Mouse (Mus musculus) liver, embryonic 14.5 days (tissue): ENCODE measurements at regions not wholly inside any gene's neighbourhood (a gene's known extent, or its start where the extent isn't known, plus 50 kb on each side); places are given as distances from the start of the nearest gene placed in this dataset.

Experiments
- CTCF ChIP-seq: IDR thresholded peaks from 2 replicates; pipeline ENCODE4 v1.5.1; 2016; ENCODE audit warnings: antibody characterized with exemption, low read depth, control low read depth
- EP300 ChIP-seq: IDR thresholded peaks from 2 replicates; pipeline ENCODE4 v1.6.1; 2016; ENCODE audit warnings: antibody characterized with exemption, low read depth

DNA sequence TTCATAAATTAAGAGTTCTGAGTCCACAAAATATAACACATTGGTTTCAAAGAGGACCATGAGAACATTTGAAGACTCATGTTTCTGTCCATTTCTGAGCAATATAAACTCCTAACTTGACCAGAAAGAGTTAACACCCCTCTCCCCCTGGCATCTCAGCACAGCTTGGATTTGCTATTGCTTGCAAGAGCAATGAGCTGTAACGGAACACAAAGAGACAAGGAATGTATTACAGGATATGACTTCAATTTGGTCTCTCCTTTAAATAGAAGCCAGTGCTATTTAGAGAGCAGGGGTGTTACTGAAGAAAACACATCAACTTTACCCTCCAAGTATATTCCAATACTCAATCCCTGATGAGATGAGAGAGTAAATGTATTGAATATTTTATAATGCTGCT lies 65.5 kb upstream of the Ripply2 start:
- no peak for TF ChIP-seq EP300
- TF ChIP-seq CTCF, result no peak
